Mouse (Mus musculus) G1E (cell line): ENCODE measurements at regions not wholly inside any gene's neighbourhood (a gene's known extent, or its start where the extent isn't known, plus 50 kb on each side); places are given as distances from the start of the nearest gene placed in this dataset.

Source experiments
- CTCF ChIP-seq: IDR thresholded peaks from 2 replicates; pipeline ENCODE4 v1.5.1; 2012; ENCODE audit warnings: low read depth, low read length, inconsistent platforms, mixed read lengths
- GATA2 ChIP-seq: IDR thresholded peaks from 2 replicates; pipeline ENCODE4 v1.6.1; 2012; ENCODE audit warnings: low read depth, low read length, inconsistent platforms, borderline replicate concordance
- POLR2AphosphoS5 ChIP-seq: IDR thresholded peaks from 2 replicates; pipeline ENCODE4 v1.6.1; 2012; ENCODE audit warnings: low read depth, low read length, inconsistent platforms; ENCODE audit not compliant: insufficient replicate concordance

- TF ChIP-seq CTCF, result no peak
- TF ChIP-seq POLR2AphosphoS5, result no peak
- no peak for TF ChIP-seq GATA2
These were observed 1428.4 kb upstream of the Tacstd2 start for GRCm38 (mm10) chr6:68964012-68964411.
